Mouse (Mus musculus): Measurements from ENCODE around the gene Inhbe.

The Inhbe gene

GRCm38 (mm10) chr10:127343029-127343428, 11.2 kb downstream of the Inhbe start:
- DNase-seq: no peak

DNA sequence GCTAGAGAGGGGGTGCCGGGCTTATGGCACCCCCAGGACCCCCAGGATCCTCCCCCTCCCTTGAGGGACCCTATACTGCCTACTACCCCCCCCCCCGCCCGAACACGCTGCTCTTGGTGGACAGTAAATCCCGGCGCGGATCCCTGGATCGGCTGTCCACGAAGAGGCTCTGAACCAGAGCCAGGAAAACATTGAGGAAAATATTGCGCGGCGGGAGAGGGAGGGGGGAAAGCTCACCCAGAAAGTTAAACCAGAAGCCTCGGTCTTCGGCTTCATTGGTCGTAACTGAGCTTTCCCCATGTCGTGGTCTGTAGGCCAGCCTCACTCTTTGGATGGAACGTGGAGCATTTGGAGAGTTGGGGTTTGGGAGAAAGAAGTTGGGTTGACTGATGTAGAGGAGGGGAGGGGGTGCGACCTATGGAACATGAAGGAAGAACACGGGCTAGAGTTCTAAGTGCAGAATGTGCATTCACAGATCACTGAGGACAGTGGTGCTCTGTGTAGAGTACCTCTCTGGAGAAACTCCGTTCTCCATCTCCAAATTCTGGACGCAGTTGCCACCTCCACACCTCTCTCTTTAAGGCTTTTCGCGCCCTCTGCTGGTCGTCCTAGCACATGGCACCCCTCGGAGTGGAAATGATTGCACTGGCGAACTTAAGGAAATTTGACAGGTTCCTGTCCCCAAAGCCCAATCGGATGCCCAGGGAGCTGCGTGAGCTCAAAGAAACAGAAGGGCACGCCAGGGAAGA, 12.1 kb downstream of the Inhbe start, which contains the start of gene Gli1:
Gene Gli1 (minus strand): TSS at position 84 of the 749 bp plus-strand sequence.
- peak; percentile 73 for DNase-seq

GRCm38 (mm10) chr10:127341360-127341690, 12.9 kb downstream of the Inhbe start:
- DNase-seq: no peak

DNA sequence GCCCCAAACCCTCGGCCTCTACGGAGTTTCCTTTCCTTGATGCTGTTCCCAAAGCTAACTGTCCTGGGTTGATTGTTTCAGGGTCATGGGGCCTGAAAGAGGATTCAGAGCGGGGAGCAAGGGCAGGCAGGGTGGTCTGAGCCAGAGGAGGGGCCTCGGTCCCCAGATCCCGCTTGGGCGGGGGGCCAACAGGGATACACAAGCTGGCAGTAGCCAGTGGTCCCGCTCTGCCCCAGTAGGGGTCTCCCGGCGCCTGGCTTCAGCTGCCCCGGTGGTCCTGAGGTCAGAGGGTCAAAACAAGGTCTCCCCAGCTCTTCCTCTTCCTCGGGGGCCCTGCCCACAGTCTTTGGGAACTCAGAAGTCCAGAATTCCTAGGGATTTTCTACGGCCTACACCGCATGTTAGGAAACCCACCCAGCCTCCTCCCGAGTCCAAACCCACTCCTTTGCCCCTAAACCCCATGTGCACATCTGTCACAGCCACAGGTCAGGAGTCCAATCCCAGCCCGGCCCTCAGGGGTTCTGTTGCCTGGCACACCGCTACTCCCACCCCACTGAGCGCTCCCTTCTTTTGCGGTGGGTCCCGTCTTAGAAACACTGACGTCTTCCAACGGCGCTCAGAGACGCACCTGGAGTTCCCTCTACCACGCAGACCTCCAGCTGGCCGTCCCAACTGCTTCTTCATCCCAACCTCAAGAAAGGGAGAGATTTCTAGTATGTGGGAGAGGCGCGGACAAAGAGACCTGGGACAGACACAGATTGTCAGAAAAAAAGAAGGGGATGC, 13.4 kb downstream of the Inhbe start:
- DNase-seq: no peak

DNA sequence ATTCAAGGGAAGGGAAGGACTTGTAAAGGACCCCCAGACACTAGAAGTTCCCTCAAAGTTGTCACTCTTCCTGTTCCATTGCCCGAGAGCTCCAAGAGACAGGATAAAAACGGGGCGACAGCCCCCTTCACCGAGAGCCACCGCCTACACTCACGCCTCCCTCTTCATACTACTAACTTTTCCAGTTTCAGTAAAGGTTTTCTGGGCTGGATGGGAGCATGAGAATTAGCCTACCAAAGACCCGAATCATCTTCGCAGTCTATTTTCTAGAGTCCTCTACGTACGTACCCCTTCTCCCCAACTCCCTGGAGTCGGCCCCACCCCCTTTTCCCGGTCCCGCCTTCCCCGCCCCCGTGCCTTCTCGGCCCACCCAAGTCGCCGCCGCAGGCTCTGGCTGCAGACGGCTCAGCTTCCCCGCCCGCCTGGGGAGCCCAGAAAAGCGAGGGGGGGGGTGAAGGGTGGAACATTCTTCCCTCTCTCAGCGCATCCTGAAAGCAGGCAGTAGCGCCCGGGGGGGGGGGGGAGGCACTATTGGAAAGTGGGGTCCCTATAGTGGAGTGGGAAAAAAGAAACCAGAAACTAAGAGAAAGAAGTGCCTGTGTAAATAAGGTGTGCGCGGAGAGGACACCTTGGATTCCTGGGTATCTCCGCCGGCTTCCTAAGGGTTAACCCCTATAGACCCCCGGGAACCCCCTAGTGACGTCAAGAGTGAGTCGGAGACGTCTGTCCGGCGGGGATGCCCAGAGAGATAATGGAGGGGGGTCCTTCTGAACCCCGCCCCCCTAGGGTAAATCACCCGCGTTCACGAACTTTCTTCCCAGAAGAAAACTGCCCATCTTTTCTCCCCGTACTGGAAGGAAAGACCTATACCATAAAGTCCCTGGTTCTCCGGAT, 14.3 kb downstream of the Inhbe start:
- no peak for DNase-seq

DNA sequence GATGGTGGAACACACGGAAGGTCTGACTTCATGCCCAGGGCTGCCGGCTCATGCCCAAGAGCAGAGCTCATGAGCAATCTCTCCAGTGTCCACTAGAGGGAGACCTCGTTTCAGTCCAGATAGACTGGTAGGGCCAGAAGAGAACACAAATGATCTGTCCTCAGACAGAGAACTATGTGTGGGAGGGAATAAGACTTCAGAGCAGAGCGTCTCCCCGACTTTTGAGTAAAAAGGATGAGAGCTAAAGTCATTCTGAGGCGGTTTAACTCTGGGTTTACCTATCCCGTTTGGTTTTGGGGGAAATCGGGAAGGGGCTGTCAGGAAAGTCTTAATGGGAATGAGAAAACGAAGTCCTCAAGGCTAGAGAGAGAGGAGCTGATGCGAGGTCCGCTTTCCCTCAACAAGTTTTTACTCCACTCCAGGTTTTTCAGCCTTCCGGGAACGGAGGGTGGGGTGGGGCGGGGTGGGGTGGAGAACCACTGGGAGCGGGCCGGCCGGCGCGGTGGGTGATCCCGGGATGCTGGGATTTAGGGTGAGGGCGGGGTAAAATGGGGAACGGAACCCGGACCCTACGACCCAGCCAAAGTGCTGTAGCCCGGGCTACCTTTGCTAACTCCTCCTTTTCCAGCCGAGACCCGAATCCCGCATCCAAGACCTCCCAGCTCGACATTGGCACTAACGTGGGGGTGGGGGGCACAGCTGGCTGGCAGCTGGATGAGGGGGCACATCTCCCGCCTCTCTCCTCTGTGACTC, 15.1 kb downstream of the Inhbe start:
- peak; percentile 84 for DNase-seq

GRCm38 (mm10) chr10:127337536-127338099, 16.6 kb downstream of the Inhbe start:
- DNase-seq: no peak

DNA sequence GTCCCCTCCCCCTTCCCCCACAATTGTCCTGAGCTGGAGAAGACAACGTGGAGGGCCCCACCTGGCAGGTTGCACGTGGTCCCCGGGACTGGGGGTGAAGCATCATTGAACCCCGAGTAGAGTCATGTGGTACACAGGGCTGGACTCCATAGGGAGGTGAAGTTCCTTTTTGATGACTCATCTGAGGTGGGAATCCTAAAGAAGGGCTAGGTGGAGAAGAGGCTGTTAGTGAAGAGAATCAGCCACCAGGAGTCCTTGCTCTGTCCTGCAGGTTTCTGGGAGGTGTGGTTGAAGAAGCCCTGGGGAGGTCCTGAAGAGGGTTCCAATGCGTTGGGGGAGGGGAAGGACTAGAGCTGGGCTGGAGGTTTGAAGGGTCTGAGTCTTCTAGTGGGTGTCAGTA, 17.3 kb downstream of the Inhbe start:
- no peak for DNase-seq

DNA sequence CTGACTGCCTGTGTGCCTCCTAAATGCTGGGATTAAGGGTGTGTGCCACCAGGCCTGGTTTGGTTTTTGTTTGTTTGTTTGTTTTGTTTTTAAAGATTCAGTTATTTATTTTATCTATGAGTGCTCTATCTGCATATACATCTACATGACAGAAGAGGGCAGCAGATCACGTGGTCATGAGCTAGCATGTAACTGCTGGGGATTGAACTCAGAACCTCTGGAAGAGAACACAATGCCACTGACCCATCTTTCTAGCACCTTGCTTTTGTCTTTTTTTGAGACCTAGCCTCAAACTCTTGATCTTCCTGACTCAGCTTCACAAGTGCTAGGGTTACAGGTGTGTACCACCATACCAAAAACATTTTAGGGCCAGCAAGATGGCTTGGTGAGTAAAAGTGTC, 18.9 kb downstream of the Inhbe start:
- DNase-seq: no peak

GRCm38 (mm10) chr10:127333152-127333551, 21.1 kb downstream of the Inhbe start:
- no peak for DNase-seq

- no peak for DNase-seq
These were observed 21.9 kb downstream of the Inhbe start for GRCm38 (mm10) chr10:127332211-127332874.

DNA sequence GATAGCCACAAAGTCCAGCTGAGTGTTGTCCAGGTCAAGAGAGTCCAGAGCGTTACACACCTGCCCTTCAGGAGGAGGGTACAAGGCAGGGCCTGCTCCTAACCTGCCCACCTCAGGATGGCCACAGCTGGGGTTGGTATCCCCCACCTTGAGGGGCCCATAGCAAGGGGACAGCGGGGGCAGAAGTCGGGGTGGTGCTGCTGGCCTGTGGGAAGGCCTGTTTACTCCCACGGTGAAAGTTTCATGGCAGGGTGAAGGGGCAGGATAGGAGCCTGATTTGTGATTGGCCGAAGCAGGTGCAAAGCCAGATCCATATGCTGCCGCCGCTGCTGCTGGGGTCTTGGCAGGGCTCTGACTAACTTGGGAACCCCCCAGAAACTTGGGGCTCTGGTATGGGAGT, 24.0 kb downstream of the Inhbe start:
- no peak for DNase-seq

- DNase-seq: no peak
These were observed 26.6 kb downstream of the Inhbe start for GRCm38 (mm10) chr10:127327461-127328145.

DNA sequence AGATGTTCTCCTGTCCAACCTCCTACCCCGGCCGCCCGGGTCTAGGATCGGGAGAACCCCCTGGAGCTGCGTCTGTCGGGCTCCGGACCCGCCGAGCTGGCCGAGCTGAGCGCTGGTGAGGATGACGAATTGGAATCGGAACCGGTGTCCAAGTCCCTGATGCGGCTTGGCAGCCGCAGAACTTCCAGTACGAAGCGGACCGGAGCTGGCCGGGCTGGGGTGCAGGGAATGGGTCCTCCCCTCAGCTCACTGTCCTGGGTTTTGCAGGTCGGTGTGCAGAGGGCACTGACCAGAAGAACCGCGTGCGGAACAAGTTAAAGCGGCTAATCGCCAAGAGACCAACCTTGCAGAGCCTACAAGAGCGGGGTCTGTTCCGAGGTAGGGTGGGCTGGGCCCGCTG, 27.4 kb downstream of the Inhbe start:
- no peak for DNase-seq

- DNase-seq: no peak
These were observed 28.0 kb downstream of the Inhbe start for GRCm38 (mm10) chr10:127326017-127326801.

- no peak for DNase-seq
These were observed 28.7 kb downstream of the Inhbe start for GRCm38 (mm10) chr10:127325454-127326016.

DNA sequence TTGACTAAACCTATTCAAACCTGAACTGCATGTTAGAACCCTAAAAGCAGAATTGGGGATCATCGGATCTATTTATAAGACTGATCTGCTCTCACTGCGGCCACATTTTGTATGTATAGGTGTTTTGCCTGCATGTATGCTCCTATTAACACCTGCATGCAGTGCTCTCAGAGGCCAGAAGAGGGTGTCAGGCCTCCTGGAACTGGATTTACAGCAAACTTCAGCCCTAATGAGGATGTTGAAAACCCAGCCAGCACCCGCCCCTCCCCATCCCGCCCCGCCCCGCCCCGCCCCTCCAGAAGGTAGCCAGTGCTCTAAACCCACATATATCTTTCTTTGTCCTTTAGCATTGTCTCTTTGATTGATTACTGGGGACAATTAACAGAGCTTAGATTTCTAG, 29.7 kb downstream of the Inhbe start:
- DNase-seq: no peak

DNA sequence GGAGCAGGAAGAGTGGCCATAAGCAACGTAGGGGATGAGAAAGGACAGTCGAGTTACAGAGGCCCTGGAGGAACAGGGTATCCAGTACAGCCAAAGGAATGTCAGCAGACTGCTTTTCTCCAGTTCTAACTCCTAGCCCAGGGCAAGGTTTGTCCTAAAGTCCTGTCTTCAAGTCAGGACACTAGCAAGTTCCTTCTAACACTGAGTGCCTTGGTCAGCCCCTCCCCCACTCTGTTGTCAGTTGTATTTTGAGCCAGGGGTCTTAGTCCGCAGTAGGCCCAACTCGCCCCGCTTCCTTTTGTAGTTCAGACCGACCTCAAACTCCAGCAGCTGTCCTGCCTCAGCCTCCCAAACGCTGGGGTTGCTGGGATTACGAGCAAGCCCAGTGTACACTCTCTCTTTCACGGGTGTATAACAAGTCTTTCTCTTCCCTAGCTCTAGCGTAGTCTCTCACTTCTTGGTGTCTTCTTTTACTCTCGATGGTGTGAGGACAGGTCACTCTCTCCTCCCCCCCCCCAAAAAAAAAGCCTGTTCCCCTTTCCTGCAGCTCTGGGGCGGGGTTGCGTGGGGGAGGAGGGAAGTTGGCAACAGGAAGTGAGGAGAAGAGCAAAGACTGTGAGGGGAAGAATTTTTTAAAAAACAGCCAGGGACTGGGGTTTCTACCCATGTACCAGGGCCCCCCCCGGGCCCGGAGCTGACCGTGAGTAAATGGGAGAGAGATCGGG, 30.9 kb downstream of the Inhbe start:
- no peak for DNase-seq

DNA sequence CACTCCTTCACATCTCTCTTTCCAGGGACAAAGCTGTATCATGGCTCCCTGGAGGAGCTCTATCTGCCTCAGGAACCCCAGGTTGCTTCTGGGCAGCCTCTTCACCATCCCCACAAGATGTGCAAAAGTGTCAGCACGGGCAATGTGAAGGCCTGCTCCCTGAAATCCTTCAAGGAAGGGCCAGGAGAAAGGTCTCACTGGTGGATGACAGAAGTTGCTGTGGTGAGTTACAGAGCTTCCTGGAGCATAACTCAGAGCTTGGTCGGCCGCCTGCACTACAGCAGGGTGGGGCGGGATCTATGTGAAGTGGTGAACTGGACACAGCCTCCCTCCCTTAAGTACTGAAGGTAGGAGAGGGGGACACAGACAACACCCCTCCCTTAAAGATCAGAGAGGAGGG, 31.5 kb downstream of the Inhbe start:
- DNase-seq: no peak
